24 mouse cellular contexts compared by ENCODE assay signal in genomic region chr12:99004752-99005151, GRCm38 (mm10).
"Had no signal": no experiment of that assay in that cellular context is flagged by ENCODE, and none has a peak within 500 bp of the region (broad histone marks: within the 10 kb centered on the region; RNA-seq: fewer than 3 reads in every experiment).

No protein-coding gene starts in this region.

- H3K36me3 ChIP-seq: heart, embryonic 10.5 days; heart, embryonic 12.5 days; hindbrain, embryonic 10.5 days; hindbrain, embryonic 12.5 days; intestine, embryonic 15.5 days; limb, embryonic 10.5 days; limb, embryonic 12.5 days; liver, embryonic 13.5 days had no signal

- H3K4me2 ChIP-seq: heart, embryonic 12.5 days; hindbrain, embryonic 12.5 days; hindbrain, embryonic 14.5 days; intestine, embryonic 15.5 days; limb, embryonic 12.5 days; liver, embryonic 11.5 days; liver, embryonic 13.5 days had no signal

- H3K27me3 ChIP-seq: heart, embryonic 12.5 days; hindbrain, embryonic 12.5 days; intestine, embryonic 15.5 days; limb, embryonic 12.5 days; liver, embryonic 13.5 days had no signal

- H3K4me3 ChIP-seq: gastrocnemius, adult 2 months; heart, embryonic 10.5 days; heart, embryonic 12.5 days; hindbrain, embryonic 10.5 days; hindbrain, embryonic 12.5 days; intestine, embryonic 15.5 days; layer of hippocampus, adult 2 months; left cerebral cortex, adult 2 months; limb, embryonic 10.5 days; limb, embryonic 12.5 days; liver, embryonic 13.5 days had no signal

- DNase-seq: gastrocnemius, adult 2 months; gastrocnemius, postnatal 10 days; gastrocnemius, postnatal 25 days; heart, adult 18-20 months; heart, postnatal 10 days; heart, postnatal 4 days; kidney, adult 18-20 months; kidney, adult 8-10 months; kidney, postnatal 10 days; kidney, postnatal 25 days; kidney, postnatal 4 days; liver; liver, embryonic 13.5 days had no signal
